Mouse (Mus musculus): Measurements from ENCODE around the gene Bex3.
A peak's percentile ranks its signal among the peaks of the same experiment; 100 is the strongest.
"Not testable (repeated sequence)": the region's sequence is repeated elsewhere in the genome, so short reads cannot be mapped to it uniquely, and the experiment has no call there.

Gene Bex3

DNA sequence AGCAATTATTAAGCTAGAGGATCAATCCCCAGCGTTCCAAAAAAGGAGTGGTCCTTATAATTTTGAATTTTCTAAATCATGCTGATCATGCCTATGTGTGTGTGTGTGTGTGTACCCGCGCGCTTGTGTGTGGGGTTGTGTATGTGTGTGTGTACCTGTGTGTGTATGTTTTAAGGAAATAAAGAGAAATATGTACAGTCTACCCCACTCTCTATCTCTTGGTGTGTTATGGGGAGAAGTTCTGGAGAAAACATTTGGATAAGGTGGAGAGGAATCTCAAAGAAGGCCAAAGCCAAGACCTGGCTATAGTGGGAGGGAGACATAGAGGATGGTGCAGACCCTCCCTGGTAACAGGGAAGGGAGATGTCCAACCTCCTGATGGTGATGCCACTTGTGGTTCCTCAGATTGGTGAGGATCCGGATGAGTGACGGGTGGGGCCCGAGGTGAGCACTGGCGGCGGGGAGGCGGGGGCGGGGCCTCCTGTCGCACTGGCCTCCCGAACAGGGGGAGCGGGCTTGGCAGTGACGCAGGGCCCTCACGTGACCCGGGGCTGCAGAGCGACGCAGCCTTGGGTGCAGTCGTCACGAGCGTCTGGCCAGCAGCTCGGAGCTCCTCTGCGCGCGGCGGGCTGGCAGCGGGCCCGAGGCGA, at the start of gene Bex3:
Bex3 (plus strand) TSS at position 511 of the 650 bp plus-strand sequence.
- DNase-seq (ENCODE audit: low read depth, low spot score), result not testable (repeated sequence)

DNA sequence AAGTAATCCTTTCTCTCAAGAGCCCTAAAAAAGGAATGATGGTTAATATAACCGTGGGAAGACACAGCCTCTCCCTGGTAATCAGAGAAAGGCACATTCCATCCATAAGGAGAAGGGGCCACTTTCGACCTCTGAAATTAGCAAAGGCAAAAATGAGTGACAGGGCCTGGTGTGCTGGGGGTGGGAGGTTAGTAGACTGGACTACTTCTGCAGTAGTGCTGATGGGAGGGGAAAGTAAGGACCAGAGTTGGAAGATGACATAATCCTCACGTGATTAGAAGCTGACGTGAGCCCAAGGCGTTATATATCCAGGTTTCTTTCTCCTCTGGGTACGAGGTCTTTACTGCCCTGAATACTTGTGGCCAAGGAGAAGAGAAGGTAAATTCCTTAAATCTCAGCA, 46.3 kb upstream of the Bex3 start:
- DNase-seq (ENCODE audit: low read depth, low spot score), result no peak

DNA sequence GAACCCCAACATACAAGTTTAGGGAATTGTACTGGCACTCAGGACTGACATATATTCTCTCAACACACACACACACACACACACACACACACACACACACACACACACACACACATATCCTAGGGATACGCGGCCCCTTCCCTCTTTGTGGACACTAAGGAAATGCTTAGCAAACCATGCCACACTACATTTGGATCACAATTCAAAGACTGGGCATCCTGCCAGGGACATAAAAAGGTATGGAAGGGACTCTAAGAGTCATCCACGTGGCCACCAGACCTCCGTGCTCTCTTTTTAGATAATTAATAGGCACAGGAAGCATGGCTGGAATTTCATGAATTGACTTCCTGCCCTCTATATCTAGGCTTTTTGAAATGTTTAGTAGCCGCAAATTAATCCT, 42.3 kb upstream of the Bex3 start:
- no peak for DNase-seq (ENCODE audit: low read depth, low spot score)

DNA sequence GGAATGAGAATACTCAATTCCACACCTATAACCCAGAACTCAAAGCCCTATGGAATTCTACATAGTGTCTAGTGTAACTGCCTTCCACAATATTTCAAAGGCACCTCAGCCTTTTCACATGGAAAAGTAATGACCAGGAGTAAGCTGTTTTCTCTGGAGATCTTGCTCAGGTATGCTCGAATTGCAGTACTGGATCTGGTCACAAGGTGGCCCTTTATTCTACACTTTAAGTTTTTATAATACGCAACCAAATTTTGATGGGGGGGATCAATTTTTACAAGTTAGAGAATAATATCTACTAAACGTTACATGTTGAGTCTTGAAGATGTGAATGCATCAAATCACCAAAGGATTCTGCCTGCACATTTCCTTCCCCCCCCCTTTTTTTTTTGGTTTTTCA, 31.9 kb upstream of the Bex3 start:
- DNase-seq (ENCODE audit: low read depth, low spot score), result no peak

DNA sequence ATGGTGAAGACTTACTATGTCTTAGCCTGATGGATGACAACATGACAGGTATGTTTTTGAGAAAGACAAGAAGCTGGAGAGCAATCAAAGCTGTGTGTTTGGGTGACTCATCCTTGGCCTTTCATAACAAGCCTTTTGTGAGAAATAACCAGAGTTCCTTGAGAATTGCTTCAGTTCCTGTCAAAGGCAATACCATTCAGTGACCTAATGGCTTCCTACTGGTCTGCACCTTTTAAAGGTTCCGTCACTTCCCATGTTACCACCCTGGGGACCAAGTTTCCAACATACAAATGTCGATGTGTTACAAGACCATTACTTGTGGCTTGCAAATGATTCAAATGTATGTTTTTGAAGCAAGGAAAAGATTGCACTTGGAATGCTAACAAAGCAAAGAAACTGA, 26.9 kb upstream of the Bex3 start:
- no peak for DNase-seq (ENCODE audit: low read depth, low spot score)

DNA sequence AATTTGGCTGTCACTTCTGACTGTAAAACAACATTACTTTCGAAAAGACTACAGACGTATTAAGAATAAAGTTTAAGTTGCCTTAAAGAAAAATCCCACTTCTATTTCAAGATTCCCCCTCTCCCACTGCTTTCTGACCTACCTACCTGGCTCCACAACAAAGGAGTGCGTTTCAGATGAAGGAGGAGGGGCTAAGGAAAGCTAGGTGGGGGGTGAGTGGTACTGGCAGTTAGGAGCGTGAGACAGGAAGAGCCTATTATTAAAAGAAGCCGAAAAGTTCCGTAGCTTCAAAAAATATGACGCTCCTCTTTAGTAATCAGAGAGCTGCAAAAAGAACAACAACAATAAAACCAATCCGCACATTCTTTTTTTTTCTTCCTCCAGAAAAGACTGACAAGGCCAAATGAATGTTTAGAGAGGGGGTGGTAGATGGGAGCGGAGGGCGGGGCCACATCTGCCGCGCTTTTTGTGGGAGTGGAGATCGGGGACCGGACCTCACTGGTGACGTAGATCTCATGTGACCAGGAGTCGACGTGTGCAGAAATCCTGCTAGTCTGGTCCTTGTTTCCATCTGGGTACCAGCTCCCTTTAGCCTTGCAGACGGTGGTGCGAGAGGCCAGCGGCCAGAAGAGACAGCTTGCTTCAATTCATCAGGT, 25.4 kb upstream of the Bex3 start, which contains the start of gene Tceal9:
Tceal9 (plus strand) TSS at position 506 of the 656 bp plus-strand sequence.
- DNase-seq (ENCODE audit: low read depth, low spot score), result peak; percentile 67

DNA sequence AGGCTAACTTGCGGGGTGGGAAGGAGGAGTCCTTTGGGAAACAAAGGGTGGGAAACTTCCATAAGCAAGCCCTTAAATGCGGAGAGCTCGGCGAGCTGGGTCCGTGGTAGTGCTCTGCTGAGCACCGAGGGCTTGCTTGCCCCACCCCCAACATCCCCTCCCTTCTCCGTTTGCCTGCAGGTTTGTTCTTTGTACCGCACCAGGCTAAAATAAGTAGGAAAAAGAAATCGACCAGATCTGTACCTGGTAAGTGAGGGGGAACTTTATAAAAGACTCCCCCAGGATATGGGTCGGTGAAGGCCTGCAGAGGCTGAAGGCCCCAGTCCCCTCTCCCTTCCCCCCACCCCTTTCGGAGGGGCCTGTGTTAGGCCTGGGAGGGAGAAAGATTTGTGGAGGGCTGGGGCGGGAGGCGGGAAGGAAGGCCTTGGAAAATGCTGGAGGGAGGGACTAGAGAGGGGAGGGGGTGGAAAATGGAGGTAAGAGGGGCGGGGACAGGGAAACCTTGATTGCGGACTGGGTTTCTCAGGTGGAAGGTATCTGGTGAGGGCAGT, 24.5 kb upstream of the Bex3 start:
- no peak for DNase-seq (ENCODE audit: low read depth, low spot score)

DNA sequence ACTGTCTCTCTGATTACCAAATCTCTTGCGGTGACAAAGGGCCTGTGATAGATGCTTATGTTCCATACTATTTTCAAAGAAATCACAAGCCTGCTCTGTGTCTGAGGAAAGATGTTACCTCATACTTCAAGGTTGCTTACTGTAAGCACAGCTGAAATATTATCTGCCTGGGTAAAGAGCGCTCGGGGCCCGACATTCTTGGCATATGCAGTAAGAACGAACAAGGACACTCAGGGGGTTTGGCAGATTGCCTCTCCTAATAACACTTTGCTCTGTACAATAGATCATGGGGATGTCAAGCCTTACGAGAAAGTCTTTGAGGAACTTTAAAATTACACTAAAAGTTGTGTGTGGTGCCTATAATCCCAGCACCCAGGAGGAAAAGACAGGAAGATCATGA, 21.2 kb upstream of the Bex3 start:
- no peak for DNase-seq (ENCODE audit: low read depth, low spot score)

DNA sequence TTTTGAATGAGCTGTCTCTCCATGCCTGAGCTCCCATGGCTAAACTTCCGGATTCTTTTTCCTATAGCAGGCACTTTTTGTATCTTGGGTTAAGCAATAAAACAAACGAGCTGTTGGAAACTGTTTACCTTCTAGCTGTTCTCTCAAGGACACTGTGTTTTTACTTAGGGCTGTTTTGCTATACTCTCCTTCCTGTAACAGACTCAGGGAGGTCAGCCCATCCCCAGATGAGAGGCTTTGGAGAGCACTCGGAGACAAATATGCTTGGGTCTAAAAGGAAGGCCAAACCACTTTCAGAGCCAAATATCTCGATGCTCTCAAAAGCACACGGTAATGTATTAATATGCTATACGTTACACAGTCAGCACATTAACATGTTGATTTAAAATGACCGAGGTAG, 20.4 kb upstream of the Bex3 start:
- no peak for DNase-seq (ENCODE audit: low read depth, low spot score)

DNA sequence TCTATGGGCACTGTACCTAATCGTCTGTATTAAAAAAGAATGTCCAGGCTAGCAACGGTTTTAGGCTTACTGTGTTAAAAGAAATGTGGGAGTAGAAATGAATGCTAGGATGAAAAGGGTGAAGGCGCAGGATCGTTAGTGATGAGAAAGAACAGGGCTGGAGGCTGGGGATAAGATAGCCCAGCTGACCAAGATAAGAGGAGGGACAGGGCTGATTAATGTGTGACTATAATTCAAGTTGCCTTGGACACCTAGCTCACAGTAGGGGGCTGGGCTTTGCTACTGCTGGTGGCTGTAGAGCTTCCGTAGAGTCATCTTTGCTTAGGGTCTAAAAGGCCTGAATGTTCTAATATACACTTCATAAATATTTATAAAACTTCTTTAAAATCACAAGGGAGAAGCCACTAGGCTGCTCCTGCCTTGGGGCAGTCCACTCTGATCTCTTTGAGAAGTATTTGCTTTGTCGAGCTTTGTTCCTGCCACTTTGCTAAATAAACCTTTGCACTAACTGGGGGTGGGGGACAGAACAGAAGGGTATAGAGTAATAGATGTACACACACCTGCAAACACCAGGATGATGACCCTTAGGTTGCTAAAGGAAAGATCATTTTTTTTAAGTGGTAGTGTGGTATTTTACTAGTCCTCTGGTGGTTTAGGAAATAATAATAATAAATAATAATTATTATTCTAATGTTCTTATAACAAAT, 17.9 kb upstream of the Bex3 start:
- no peak for DNase-seq (ENCODE audit: low read depth, low spot score)

DNA sequence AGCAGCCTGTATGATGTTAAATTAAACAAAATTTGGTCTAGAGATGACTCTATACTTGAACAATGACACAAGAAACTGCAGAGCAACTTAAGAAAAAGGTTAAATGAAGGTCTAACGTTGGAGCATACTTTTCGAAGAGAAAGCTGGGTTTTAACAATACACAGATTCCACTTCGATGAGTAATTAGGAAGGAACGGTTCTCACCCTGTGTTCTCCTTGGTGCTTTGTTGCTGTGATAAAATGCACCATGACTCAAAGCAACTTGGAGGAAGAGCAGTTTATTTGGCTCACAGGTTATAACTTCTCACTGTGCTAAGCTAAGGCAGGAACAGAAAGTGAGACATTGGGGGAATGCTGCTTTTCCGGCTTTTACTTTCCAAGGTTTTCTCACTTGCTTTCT, 2.3 kb upstream of the Bex3 start:
- no peak for DNase-seq (ENCODE audit: low read depth, low spot score)

DNA sequence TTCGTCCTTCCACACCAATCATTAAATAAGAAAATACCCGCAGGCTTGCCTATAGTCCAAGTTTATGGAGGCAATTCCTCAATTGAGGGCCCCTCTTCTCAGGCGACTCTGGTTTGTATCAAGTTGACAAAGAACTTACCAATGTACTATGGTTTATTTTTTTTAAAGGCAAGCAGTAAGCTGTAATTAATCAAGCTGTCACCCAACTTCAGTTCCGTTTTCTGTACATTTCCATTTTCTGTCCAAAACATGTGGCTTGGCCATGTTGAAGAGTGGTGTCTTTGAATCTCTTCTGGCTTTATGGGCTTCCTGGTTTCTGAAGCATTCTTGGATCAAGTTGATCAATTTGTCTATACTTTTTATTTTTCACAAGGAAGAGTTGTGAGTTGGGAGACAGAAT, 1.9 kb upstream of the Bex3 start:
- DNase-seq (ENCODE audit: low read depth, low spot score), result no peak

DNA sequence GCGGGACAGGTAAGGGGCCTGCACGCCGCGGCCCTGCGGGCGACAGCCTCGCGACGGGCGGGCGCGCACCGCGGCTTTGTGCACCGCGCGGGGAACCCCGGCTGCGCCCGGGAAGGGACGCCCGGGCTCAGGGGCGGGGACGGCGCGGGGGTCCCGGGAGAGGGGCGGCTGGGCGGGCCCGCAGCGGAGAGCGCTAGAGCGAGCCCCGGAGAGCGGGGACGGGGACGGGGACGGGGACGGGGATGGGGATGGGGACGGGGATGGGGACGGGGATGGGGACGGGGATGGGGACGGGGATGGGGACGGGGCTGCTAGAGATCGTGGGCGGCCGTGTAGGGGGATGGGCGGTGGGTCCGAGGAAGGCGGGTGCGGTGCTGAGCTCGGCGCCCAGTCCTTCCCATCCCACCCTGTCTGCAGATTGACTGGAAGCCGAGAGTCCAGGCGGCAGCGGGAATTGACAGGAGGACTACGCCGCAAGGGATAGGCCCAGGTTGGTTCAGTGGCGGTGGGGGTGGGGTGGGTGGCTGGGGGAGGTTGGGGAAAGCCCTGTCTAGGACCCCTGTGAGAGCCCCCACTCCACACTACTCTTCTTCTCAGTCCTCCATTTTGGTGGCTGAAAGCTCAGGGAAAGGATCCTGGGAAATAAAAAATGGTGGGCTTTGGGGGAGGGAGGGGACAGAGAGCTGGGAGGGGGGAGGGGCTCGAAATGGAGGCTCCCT, 499 bp downstream of the Bex3 start:
- DNase-seq (ENCODE audit: low read depth, low spot score), result not testable (repeated sequence)

DNA sequence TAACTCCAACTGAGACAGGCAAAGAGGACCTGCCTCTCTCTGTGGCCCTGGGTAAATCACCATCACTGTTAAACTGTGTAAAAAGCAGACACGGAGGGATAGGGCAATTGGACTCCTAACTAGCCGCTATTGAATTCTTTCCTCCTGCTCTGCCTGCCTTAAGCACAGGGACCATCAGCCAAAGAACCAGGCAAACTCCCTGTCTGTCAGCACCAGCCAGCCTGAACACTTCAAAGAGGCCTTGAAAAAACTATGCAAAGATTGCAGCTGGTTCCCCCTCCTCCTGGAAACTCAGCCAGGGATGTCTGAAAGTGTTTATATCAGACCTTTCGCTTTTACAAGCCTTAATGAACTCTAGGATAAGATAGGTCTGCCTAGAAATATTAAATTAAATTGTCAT, 4.5 kb downstream of the Bex3 start:
- DNase-seq (ENCODE audit: low read depth, low spot score), result no peak

DNA sequence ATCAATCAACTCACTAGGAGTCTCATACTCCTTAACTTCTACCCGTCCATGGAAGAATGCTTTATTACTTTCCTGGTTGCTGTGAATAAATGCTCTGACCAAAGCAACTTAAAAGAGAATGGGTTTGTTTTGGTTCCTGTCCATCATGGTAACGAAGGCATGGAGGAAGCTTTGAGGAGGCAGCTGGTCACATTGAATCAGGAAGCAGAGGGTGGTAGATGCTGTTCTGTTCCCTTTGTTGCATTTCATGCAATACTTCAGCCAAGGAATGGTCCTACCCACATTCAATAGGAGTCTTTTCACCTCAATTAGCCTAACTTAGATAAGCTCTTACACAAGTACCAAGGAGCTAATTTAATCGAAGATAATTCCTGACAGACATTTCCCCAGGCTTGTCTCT, 5.3 kb downstream of the Bex3 start:
- no peak for DNase-seq (ENCODE audit: low read depth, low spot score)

DNA sequence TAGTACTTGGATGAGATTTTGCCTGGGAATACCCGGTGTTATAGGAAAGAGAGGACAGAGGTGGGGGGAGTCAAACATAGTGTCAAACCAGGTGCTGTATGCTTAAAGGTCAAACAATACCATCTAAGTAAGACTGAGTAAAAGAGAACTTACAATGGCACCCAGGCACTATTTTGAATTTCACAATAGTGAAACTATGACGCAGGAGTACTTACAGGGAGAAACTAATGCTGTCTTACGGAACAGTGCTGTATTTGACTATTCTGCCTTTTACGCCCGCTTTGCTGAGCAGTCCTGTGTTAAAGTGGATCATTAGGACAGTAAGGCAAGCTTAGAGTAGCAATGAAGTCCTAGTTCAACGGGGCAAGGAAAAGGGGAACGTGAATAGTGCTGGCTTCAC, 7.5 kb downstream of the Bex3 start:
- no peak for DNase-seq (ENCODE audit: low read depth, low spot score)

DNA sequence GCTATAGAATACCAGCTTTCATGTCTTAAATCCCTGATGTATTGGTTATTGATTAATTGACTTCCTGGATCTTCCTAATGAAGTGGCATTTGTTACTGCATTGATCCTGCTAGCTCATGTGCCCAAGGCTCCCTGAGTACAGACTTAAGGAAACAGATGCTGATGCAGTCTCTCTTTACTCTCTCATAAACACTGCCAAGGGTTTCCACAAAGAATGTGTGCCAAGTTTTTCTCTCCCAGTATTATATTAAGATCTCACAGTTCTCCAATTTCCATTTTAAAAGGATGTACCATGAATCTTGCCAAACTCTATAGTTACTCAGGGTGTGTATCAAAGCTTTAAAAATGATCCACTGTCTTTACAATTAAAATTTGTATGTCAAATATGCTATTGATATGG, 8.3 kb downstream of the Bex3 start:
- no peak for DNase-seq (ENCODE audit: low read depth, low spot score)

DNA sequence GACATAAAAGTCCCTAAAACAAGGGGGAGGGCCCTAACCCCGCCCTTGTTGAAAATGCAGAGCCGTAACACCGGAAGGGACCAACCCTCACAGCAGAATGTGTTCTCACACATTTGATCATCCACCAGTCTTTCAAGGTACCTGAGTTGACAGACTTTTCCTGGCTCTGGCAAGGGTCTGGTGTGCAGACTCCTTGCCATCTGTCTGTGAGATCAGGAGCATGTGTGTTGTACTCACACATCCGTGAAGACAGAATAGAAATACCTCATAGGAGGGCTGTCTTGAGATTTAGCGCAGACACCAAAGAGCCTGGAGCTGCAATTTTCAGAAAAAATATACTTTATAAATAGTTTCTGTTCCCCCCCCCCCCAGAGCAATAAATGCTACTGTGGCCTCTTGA, 9.4 kb downstream of the Bex3 start:
- no peak for DNase-seq (ENCODE audit: low read depth, low spot score)

DNA sequence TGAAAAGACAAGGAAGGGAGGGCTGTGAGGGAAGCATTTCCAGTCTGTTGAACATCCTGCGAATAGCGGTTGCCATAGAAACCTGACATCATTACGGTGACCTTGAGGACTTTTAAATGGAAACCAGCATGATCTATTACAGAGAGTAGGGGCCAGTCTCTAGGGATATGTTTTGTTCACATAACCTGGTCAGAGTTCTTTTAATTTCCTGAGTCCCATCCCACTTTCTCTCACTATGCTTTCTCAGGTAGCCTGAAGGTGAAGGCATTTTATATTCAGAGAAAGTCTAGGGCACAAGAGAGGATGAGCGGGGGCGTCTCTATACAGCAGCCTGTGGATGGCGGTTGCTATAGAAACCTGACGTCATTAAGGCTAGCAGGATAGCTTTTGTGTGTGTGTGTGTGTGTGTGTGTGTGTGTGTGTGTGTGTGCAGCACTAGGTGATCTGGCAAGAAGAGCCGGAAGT, 20.8 kb downstream of the Bex3 start:
- no peak for DNase-seq (ENCODE audit: low read depth, low spot score)

DNA sequence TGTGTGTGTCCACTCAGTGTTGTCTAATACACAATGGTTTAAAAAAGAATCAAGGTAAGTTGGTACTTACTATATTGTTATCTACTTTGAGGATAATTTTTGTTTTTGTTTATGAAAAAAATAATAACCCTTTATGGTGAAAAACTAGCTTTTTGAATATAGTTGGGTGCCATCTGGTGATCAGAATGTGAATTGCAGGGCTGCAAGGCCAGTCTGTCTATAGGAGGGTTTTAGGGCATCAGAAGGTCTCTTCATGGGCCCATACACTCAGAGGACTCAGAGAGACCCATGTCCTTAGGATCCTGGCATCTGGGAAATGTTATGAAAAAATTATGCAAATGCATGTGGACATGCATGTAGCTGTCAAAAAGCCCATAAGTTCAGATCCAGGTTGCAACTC, 34.2 kb downstream of the Bex3 start:
- no peak for DNase-seq (ENCODE audit: low read depth, low spot score)

DNA sequence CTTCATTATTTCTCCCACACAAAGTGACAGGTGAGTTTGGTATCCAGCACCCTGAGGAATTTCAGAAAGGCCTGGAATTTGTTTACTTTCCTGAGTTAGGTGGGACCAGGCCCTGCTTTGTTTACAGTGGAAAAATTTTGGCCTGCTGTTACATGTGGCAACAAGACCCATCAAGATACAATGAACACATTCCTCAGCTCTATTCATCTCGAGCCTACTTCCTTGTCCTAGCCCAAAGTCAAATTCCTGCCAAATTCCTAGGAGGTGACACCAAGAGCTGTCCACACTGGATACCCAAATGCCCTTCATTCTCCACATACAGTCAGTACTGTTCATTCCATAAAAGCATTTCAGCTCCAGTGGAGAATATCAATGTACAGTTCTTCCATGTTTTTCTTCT, 36.1 kb downstream of the Bex3 start:
- no peak for DNase-seq (ENCODE audit: low read depth, low spot score)

DNA sequence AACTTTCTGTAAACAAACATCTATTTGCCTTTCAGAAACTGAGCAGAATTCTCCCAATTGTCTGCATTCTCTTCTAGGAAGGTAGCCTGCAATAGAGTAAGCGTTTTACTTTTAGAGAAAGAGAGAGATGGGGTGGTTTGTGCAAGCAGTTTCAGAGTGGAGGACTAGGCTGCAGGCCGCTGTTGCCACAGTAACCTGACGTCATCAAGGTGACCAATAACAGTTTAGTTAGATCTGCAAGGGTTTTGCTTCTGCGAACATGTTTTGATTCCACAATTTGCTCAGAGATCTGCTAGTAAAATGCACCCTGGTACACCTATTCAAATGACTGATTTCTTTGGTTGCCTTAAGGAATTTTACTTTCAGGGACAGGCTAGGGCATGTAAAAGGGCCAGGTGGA, 43.2 kb downstream of the Bex3 start:
- DNase-seq (ENCODE audit: low read depth, low spot score), result no peak

All from c-Kit-negative CD71-positive TER-119-positive erythroid progenitor cells, embryonic 14.5 days (primary cell).